Mouse (Mus musculus) testis, adult 2 months (tissue): ENCODE data around the gene Barhl1.

Experiments used
- CTCF ChIP-seq: fragments of 200-500 bp; IDR thresholded peaks from 2 replicates; pipeline ENCODE4 v1.5.1; 2012; ENCODE audit warnings: low read depth, mild to moderate bottlenecking, inconsistent platforms, low read length, moderate library complexity; ENCODE audit not compliant: control insufficient read depth, insufficient read depth, insufficient replicate concordance
- POLR2A ChIP-seq: fragments of 200-500 bp; IDR thresholded peaks from 2 replicates; pipeline ENCODE4 v1.6.1; 2012; ENCODE audit warnings: low read depth, mild to moderate bottlenecking, inconsistent platforms, low read length, moderate library complexity; ENCODE audit not compliant: control insufficient read depth

- TF ChIP-seq CTCF = no peak
- TF ChIP-seq POLR2A = no peak
Observed at GRCm38 (mm10) chr2:28911331-28912038, 5.0 kb downstream of the Barhl1 start.
